Mouse (Mus musculus) forelimb bud, embryonic 11.5 days (tissue): ENCODE measurements around the gene Olfr141.

Source experiments
- DNase-seq: peaks from one replicate; pipeline ENCODE4 v3.0.0-alpha.2; 2012; ENCODE audit warnings: low read depth, low spot score

Olfr141 gene

DNA sequence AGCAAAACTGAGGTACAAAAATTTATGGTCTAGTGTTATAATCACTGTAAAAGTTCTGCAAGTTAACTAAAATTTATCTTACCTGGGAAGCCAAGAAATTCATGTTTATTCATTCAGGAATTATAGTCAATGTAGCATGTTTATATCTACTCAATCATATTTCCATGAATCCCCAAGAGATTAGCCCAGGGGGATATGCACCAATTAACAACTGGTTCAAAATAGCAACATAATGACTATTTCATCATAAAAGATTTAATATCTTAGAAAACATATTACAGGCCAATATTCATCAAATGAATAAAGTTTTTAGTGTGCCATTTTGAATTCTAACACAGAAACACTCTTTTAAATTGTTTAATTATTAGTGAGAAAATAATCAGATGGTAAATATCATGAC, at the start of gene Olfr141:
TSS of gene Olfr141 (minus strand) at position 101 of the 400 bp plus-strand sequence.
- DNase-seq = no peak

DNA sequence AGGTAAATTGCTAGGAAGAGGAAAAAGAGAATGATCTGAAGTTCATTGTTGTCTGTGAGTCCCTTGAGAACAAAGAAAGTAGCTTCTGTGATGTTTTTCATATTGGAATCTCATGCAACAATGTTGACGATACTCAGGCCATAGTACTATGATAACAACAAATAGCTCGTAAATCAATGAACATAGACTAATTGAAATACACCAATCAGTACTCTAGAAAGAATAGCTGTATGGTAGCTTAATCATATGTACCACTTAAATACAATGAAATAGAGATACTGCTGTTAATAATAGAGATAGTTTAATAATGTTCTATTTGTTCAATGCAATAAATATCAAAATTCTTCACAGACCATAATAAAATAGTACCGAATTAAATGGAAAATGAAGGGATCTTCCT, 41.8 kb upstream of the Olfr141 start, which contains the start of gene Olfr1095:
TSS of gene Olfr1095 (minus strand) at position 101 of the 400 bp plus-strand sequence.
- DNase-seq = no peak

DNA sequence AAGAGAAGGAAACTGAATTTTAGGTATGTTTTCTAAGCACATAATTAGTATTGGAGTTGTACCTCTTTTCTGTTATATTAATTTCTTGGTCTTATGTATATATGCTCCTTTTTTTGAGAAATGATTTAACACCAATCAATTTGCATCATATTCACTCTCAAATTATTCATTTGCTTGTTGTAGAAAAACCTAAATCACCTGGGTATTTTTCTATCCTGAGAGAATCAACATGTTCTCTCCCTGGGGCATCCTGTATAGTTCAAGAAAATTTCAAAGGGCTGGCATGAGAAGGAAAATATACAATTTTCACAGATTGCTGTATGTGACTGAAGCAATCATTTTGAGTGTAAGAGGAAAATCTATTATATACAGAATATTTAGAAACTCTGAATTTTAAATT, 14.5 kb upstream of the Olfr141 start, which contains the start of gene Olfr1094:
TSS of gene Olfr1094 (plus strand) at position 301 of the 400 bp plus-strand sequence.
- no peak for DNase-seq

DNA sequence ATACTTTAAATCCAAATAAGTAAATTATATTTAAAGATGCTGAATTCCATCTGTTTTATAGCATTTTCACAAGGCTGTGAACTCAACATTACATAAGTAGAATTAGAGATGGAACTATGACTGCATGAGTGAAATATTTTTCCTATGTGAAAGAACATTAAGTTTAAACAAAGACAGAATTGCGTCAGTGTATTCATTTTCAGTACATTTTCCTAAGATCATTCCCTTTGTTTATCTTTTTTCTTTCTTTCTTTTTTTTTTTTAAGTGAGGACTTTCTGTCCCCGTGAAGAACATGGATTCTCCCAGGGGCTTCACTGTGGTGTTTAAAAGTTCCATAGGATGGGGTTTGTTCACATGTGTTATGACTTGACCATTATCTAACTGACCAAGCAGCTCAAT, 27.6 kb downstream of the Olfr141 start, which contains the start of gene Olfr1093:
TSS of gene Olfr1093 (plus strand) at position 301 of the 400 bp plus-strand sequence.
- no peak for DNase-seq

DNA sequence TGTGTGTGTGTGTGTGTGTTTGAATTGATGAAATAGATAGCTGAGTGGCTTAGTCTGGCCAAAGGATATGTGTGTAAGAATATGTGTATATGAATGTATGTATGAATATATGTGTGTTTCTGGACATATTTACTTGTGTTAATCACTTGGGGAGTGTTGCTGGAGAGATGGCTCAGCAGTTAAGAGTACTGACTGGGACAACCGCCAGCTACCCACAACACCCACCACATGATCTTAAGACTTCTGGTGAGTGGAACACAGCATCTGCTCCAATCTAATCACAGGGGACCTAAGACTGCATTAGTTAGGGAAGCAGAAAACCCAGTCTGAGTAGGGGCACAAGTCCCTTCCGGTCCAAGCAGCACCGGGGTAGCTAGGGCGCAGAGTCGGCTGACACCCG, 48.8 kb downstream of the Olfr141 start:
- no peak for DNase-seq

DNA sequence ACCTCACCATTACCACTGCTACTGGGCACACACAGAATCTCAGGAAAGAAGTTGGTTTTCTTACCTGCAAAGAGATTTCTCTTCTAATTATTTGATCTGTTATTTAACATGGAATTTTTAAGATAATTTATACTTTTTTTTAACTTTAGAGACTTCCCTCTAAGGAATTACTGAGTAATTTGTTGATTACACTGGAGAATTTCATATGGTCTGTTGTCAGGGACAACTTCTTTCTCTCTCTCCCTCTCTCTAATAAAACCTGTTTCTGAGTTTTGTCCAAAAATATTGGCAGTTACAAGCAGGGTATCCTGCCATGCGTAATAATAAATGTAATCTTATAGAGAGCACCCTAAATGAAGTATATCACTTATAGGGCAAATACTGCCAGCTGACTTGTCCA, 50.9 kb downstream of the Olfr141 start, which contains the start of gene Olfr1090:
TSS of gene Olfr1090 (minus strand) at position 101 of the 400 bp plus-strand sequence.
- DNase-seq = no peak
